Mouse (Mus musculus): ENCODE results near the gene Ccdc61. TPM values are rescaled to one million over a fixed set of nuclear protein-coding genes. Genes with fewer than 3 reads are reported as not detected.

Ccdc61 gene
- polyA plus RNA-seq, 1 experiment from 2014 or later, result 26.5 TPM

GRCm38 (mm10) chr7:18886963-18887362 lies 23.3 kb downstream of the Ccdc61 start:
- DNase-seq (ENCODE audit: low spot score), result no peak
- WGBS, result 92% methylated on average over 1 of the region's 1 CpGs

GRCm38 (mm10) chr7:18884745-18885422 lies 25.3 kb downstream of the Ccdc61 start:
- Histone ChIP-seq H3K36me3 (replicated peaks; ENCODE audit: control insufficient read depth, insufficient read depth, low read depth, low read length) (no peaks in the 10 kb centered on the region), H3K4me2 (ENCODE audit: low read depth, low read length) (no peak overlapping the region), H3K27me3 (ENCODE audit: control insufficient read depth, insufficient read depth, low read length) (no peaks in the 10 kb centered on the region), H3K9ac (replicated peaks; ENCODE audit: low read length) (no peak overlapping the region), H3K27ac (replicated peaks; ENCODE audit: low read depth, low read length) (no peak overlapping the region), H3K9me3 (replicated peaks; ENCODE audit: control insufficient read depth, low read length) (no peaks in the 10 kb centered on the region), H3K4me1 (ENCODE audit: control insufficient read depth, insufficient read depth, low read length) (no peaks in the 10 kb centered on the region), H3K4me3 (ENCODE audit: low read depth, low read length) (no peak overlapping the region)
- ATAC-seq (replicated peaks; ENCODE audit: insufficient number of reproducible peaks, low FRiP score, low TSS enrichment, low read depth) (no peak), DNase-seq (ENCODE audit: low spot score) (no peak)
- WGBS, result 62% methylated on average over 13 of the region's 13 CpGs

More at GRCm38 (mm10) chr7:18886963-18887362, 23.3 kb downstream of the Ccdc61 start:
- no peaks in the 10 kb centered on the region for H3K4me1 ChIP-seq (ENCODE audit: control insufficient read depth, insufficient read depth, low read length)
- no peak overlapping the region for H3K4me2 ChIP-seq (ENCODE audit: low read depth, low read length)
- no peak overlapping the region for H3K27ac ChIP-seq (replicated peaks; ENCODE audit: low read depth, low read length)
- no peaks in the 10 kb centered on the region for H3K36me3 ChIP-seq (replicated peaks; ENCODE audit: control insufficient read depth, insufficient read depth, low read depth, low read length)
- no peaks in the 10 kb centered on the region for H3K27me3 ChIP-seq (ENCODE audit: control insufficient read depth, insufficient read depth, low read length)
- no peak for ATAC-seq (replicated peaks; ENCODE audit: insufficient number of reproducible peaks, low FRiP score, low TSS enrichment, low read depth)
- no peak overlapping the region for H3K4me3 ChIP-seq (ENCODE audit: low read depth, low read length)
- no peaks in the 10 kb centered on the region for H3K9me3 ChIP-seq (replicated peaks; ENCODE audit: control insufficient read depth, low read length)
- no peak overlapping the region for H3K9ac ChIP-seq (replicated peaks; ENCODE audit: low read length)

- Histone ChIP-seq H3K4me1 (ENCODE audit: control insufficient read depth, insufficient read depth, low read length) (no peaks in the 10 kb centered on the region), H3K9me3 (replicated peaks; ENCODE audit: control insufficient read depth, low read length) (no peaks in the 10 kb centered on the region), H3K4me3 (ENCODE audit: low read depth, low read length) (no peak overlapping the region), H3K9ac (replicated peaks; ENCODE audit: low read length) (no peak overlapping the region), H3K27ac (replicated peaks; ENCODE audit: low read depth, low read length) (no peak overlapping the region), H3K36me3 (replicated peaks; ENCODE audit: control insufficient read depth, insufficient read depth, low read depth, low read length) (no peaks in the 10 kb centered on the region), H3K4me2 (ENCODE audit: low read depth, low read length) (no peak overlapping the region), H3K27me3 (ENCODE audit: control insufficient read depth, insufficient read depth, low read length) (no peaks in the 10 kb centered on the region)
- DNase-seq (ENCODE audit: low spot score), result no peak
- WGBS, result 63% methylated on average over 9 of the region's 9 CpGs
- no peak for ATAC-seq (replicated peaks; ENCODE audit: insufficient number of reproducible peaks, low FRiP score, low TSS enrichment, low read depth)
Observed at GRCm38 (mm10) chr7:18883991-18884744, 26.0 kb downstream of the Ccdc61 start.

GRCm38 (mm10) chr7:18878691-18879090 lies 31.5 kb downstream of the Ccdc61 start:
- Histone ChIP-seq H3K4me1 (ENCODE audit: control insufficient read depth, insufficient read depth, low read length) (no peaks in the 10 kb centered on the region), H3K27ac (replicated peaks; ENCODE audit: low read depth, low read length) (no peak overlapping the region), H3K9me3 (replicated peaks; ENCODE audit: control insufficient read depth, low read length) (no peaks in the 10 kb centered on the region), H3K4me2 (ENCODE audit: low read depth, low read length) (no peak overlapping the region), H3K36me3 (replicated peaks; ENCODE audit: control insufficient read depth, insufficient read depth, low read depth, low read length) (no peaks in the 10 kb centered on the region), H3K9ac (replicated peaks; ENCODE audit: low read length) (no peak overlapping the region), H3K27me3 (ENCODE audit: control insufficient read depth, insufficient read depth, low read length) (no peaks in the 10 kb centered on the region), H3K4me3 (ENCODE audit: low read depth, low read length) (no peak overlapping the region)
- DNase-seq (ENCODE audit: low spot score), result no peak
- 65% methylated on average over 7 of the region's 7 CpGs for WGBS
- ATAC-seq (replicated peaks; ENCODE audit: insufficient number of reproducible peaks, low FRiP score, low TSS enrichment, low read depth), result no peak

GRCm38 (mm10) chr7:18875372-18875771 lies 34.8 kb downstream of the Ccdc61 start:
- Histone ChIP-seq H3K27ac (replicated peaks; ENCODE audit: low read depth, low read length) (no peak overlapping the region), H3K9me3 (replicated peaks; ENCODE audit: control insufficient read depth, low read length) (no peaks in the 10 kb centered on the region), H3K4me1 (ENCODE audit: control insufficient read depth, insufficient read depth, low read length) (no peaks in the 10 kb centered on the region), H3K4me3 (ENCODE audit: low read depth, low read length) (no peak overlapping the region), H3K27me3 (ENCODE audit: control insufficient read depth, insufficient read depth, low read length) (no peaks in the 10 kb centered on the region), H3K36me3 (replicated peaks; ENCODE audit: control insufficient read depth, insufficient read depth, low read depth, low read length) (no peaks in the 10 kb centered on the region), H3K4me2 (ENCODE audit: low read depth, low read length) (no peak overlapping the region), H3K9ac (replicated peaks; ENCODE audit: low read length) (no peak overlapping the region)
- ATAC-seq (replicated peaks; ENCODE audit: insufficient number of reproducible peaks, low FRiP score, low TSS enrichment, low read depth) (no peak), DNase-seq (ENCODE audit: low spot score) (no peak)
- 86% methylated on average over 5 of the region's 5 CpGs for WGBS

GRCm38 (mm10) chr7:18873253-18873652 lies 37.0 kb downstream of the Ccdc61 start:
- no peaks in the 10 kb centered on the region for H3K9me3 ChIP-seq (replicated peaks; ENCODE audit: control insufficient read depth, low read length)
- no peak overlapping the region for H3K27ac ChIP-seq (replicated peaks; ENCODE audit: low read depth, low read length)
- no peaks in the 10 kb centered on the region for H3K36me3 ChIP-seq (replicated peaks; ENCODE audit: control insufficient read depth, insufficient read depth, low read depth, low read length)
- ATAC-seq (replicated peaks; ENCODE audit: insufficient number of reproducible peaks, low FRiP score, low TSS enrichment, low read depth) (peak; percentile 68), DNase-seq (ENCODE audit: low spot score) (peak; percentile 91)
- peak overlapping the region; percentile 25 for H3K4me3 ChIP-seq (ENCODE audit: low read depth, low read length)
- no peaks in the 10 kb centered on the region for H3K4me1 ChIP-seq (ENCODE audit: control insufficient read depth, insufficient read depth, low read length)
- peak overlapping the region; percentile 58 for H3K4me2 ChIP-seq (ENCODE audit: low read depth, low read length)
- peak overlapping the region; percentile 49 for H3K9ac ChIP-seq (replicated peaks; ENCODE audit: low read length)
- no peaks in the 10 kb centered on the region for H3K27me3 ChIP-seq (ENCODE audit: control insufficient read depth, insufficient read depth, low read length)
- under 1% methylated on average over 10 of the region's 10 CpGs for WGBS

GRCm38 (mm10) chr7:18872816-18873215 lies 37.4 kb downstream of the Ccdc61 start:
- Histone ChIP-seq H3K27me3 (ENCODE audit: control insufficient read depth, insufficient read depth, low read length) (no peaks in the 10 kb centered on the region), H3K9me3 (replicated peaks; ENCODE audit: control insufficient read depth, low read length) (no peaks in the 10 kb centered on the region), H3K4me2 (ENCODE audit: low read depth, low read length) (peak overlapping the region; percentile 58), H3K4me1 (ENCODE audit: control insufficient read depth, insufficient read depth, low read length) (no peaks in the 10 kb centered on the region), H3K4me3 (ENCODE audit: low read depth, low read length) (peak overlapping the region; percentile 25), H3K36me3 (replicated peaks; ENCODE audit: control insufficient read depth, insufficient read depth, low read depth, low read length) (no peaks in the 10 kb centered on the region), H3K9ac (replicated peaks; ENCODE audit: low read length) (peak overlapping the region; percentile 49), H3K27ac (replicated peaks; ENCODE audit: low read depth, low read length) (no peak overlapping the region)
- ATAC-seq (replicated peaks; ENCODE audit: insufficient number of reproducible peaks, low FRiP score, low TSS enrichment, low read depth) (peak; percentile 35; the same call in 1 of the 2 replicates), DNase-seq (ENCODE audit: low spot score) (peak; percentile 11)
- WGBS, result 4% methylated on average over 7 of the region's 7 CpGs
